Mouse (Mus musculus) colon, adult 2 months (tissue): ENCODE data around the gene Syngr4. TPM values are rescaled to one million over a fixed set of nuclear protein-coding genes. Genes with fewer than 3 reads are reported as not detected.

Source experiments
- polyA plus RNA-seq: library from polyadenylated mRNA; depleted of rRNA; stranded (reverse); fragments of >200 nt; gene quantifications from 2 replicates; pipeline ENCODE4 v1.2.3, GENCODE M21; 2012; rRNA removed

Syngr4 gene
- polyA plus RNA-seq, result 0.30 and 0.32 TPM in 2 replicates

GRCm38 (mm10) chr7:45896517-45897257 lies at the start of gene Syngr4, which contains the start of gene Tmem143:
Syngr4 (minus strand) TSS chr7:45896714.
Tmem143 (plus strand) TSS chr7:45896941.

GRCm38 (mm10) chr7:45923762-45924428 lies 27.4 kb upstream of the Syngr4 start, which contains the start of gene Ccdc114:
Ccdc114 (plus strand) TSS chr7:45924072.

GRCm38 (mm10) chr7:45921242-45921621 lies 24.7 kb upstream of the Syngr4 start, which contains the start of gene Emp3:
Emp3 (minus strand) TSS chr7:45921404.

GRCm38 (mm10) chr7:45878278-45878677 lies 18.2 kb downstream of the Syngr4 start, which contains the start of gene Grin2d:
Grin2d (minus strand) TSS chr7:45878378.

GRCm38 (mm10) chr7:45872624-45873023 lies 23.9 kb downstream of the Syngr4 start, which contains the start of gene Kdelr1:
Kdelr1 (plus strand) TSS chr7:45872772.

Other genes with a start within 250 kb of the Syngr4 start
- gene Fut2, start 230.3 kb downstream of the Syngr4 start, polyA plus RNA-seq, result 145 and 187 TPM in 2 replicates
- 5.1 and 17.7 TPM in 2 replicates for gene Ntn5, start 212.7 kb downstream of the Syngr4 start, polyA plus RNA-seq
- 0.63 and 0.67 TPM in 2 replicates for gene Sec1, start 202.3 kb downstream of the Syngr4 start, polyA plus RNA-seq
- 9.5 and 19.2 TPM in 2 replicates for gene Car11, start 196.9 kb downstream of the Syngr4 start, polyA plus RNA-seq
- gene Dbp, start 191.6 kb downstream of the Syngr4 start, polyA plus RNA-seq, result 29.4 and 35.9 TPM in 2 replicates
- 2,262 and 2,660 TPM in 2 replicates for gene Rpl18, start 181.3 kb downstream of the Syngr4 start, polyA plus RNA-seq
- 113 and 134 TPM in 2 replicates for gene Sphk2, start 178.7 kb downstream of the Syngr4 start, polyA plus RNA-seq
- 572 and 657 TPM in 2 replicates for gene Fam83e, start 175.5 kb downstream of the Syngr4 start, polyA plus RNA-seq
- 0.24 and 0.36 TPM in 2 replicates for gene Spaca4, start 170.9 kb downstream of the Syngr4 start, polyA plus RNA-seq
- gene Lmtk3, start 113.0 kb downstream of the Syngr4 start, polyA plus RNA-seq, result 5.0 and 6.1 TPM in 2 replicates
- 36.4 and 39.2 TPM in 2 replicates for gene Sult2b1, start 112.0 kb downstream of the Syngr4 start, polyA plus RNA-seq
- gene Cyth2, start 82.1 kb downstream of the Syngr4 start, polyA plus RNA-seq, result 58.1 and 61.0 TPM in 2 replicates
- 0.20 and 0.43 TPM in 2 replicates for gene Kcnj14, start 71.9 kb downstream of the Syngr4 start, polyA plus RNA-seq
- 10.6 and 12.5 TPM in 2 replicates for gene Grwd1, start 65.8 kb downstream of the Syngr4 start, polyA plus RNA-seq
- gene Kdelr1, start 23.9 kb downstream of the Syngr4 start, polyA plus RNA-seq, result 211 and 311 TPM in 2 replicates
- gene Grin2d, start 18.3 kb downstream of the Syngr4 start, polyA plus RNA-seq, result 5.3 and 8.1 TPM in 2 replicates
- 53.2 and 56.2 TPM in 2 replicates for gene Tmem143, start 227 bp upstream of the Syngr4 start, polyA plus RNA-seq
- gene Emp3, start 24.7 kb upstream of the Syngr4 start, polyA plus RNA-seq, result 123 and 152 TPM in 2 replicates
- 5.0 and 8.4 TPM in 2 replicates for gene Ccdc114, start 27.4 kb upstream of the Syngr4 start, polyA plus RNA-seq
- gene Abcc6, start 133.6 kb upstream of the Syngr4 start, polyA plus RNA-seq, result 6.2 and 11.0 TPM in 2 replicates
- 30.6 and 33.7 TPM in 2 replicates for gene Nomo1, start 137.0 kb upstream of the Syngr4 start, polyA plus RNA-seq
- gene Kcnj11, start 204.1 kb upstream of the Syngr4 start, polyA plus RNA-seq, result 1.3 and 1.7 TPM in 2 replicates